Mouse (Mus musculus) liver, embryonic 12.5 days (tissue): ENCODE results near the gene Bub1. TPM values are rescaled to one million over a fixed set of nuclear protein-coding genes. Genes with fewer than 3 reads are reported as not detected.

Experiments
- ATAC-seq: fragments of 200-750 bp; cut with Nextera tagmentation; 2 replicates; pipeline ENCODE4 v1.8.0; 2017; ENCODE audit warnings: moderate number of reproducible peaks, mild to moderate bottlenecking, moderate library complexity
- H3K27ac ChIP-seq: fragments of 300-500 bp; sonication (generic); 2 replicates; pipeline ENCODE4 v1.5.1; 2016; ENCODE audit warnings: mild to moderate bottlenecking
- H3K27me3 ChIP-seq: fragments of 300-500 bp; sonication (generic); replicated peaks from 2 replicates; pipeline ENCODE4 v1.6.1; 2016; ENCODE audit warnings: mild to moderate bottlenecking, moderate library complexity
- H3K36me3 ChIP-seq: fragments of 300-500 bp; sonication (generic); 2 replicates; pipeline ENCODE4 v1.6.1; 2016; ENCODE audit warnings: mild to moderate bottlenecking, moderate library complexity
- H3K4me1 ChIP-seq: fragments of 300-500 bp; sonication (generic); 2 replicates; pipeline ENCODE4 v1.6.1; 2016
- H3K4me2 ChIP-seq: fragments of 300-500 bp; sonication (generic); 2 replicates; pipeline ENCODE4 v1.6.1; 2016; ENCODE audit warnings: mild to moderate bottlenecking, moderate library complexity
- H3K4me3 ChIP-seq: fragments of 300-500 bp; sonication (generic); 2 replicates; pipeline ENCODE4 v1.5.1; 2016; ENCODE audit warnings: mild to moderate bottlenecking, moderate library complexity
- H3K9ac ChIP-seq: fragments of 300-500 bp; sonication (generic); 2 replicates; pipeline ENCODE4 v1.6.1; 2016; ENCODE audit warnings: mild to moderate bottlenecking, moderate library complexity
- H3K9me3 ChIP-seq: fragments of 300-500 bp; sonication (generic); replicated peaks from 2 replicates; pipeline ENCODE4 v1.6.1; 2016; ENCODE audit warnings: mild to moderate bottlenecking, moderate library complexity
- WGBS: fragments of 180-500 bp; shearing (Covaris S2); methylation state at CpG from one replicate; pipeline ENCODE4 v1.1.7; 2016; ENCODE audit not compliant: insufficient replicate concordance; 5-methylcytosine and 5-hydroxymethylcytosine counted together
- polyA plus RNA-seq: library from polyadenylated mRNA; unstranded; fragments of >200 nt; fragmentation: Nextera tagmentation; extraction: Ambion mirVana; gene quantifications from 2 replicates; pipeline ENCODE4 v1.2.1, GENCODE M21; 2016

Bub1 gene
- polyA plus RNA-seq, 1 experiment from 2014 or later = 53.1 TPM

- Histone ChIP-seq H3K4me1 (0 out of 2 replicates have a peak, but pooled peaks cover 13% of the 10 kb centered on the region), H3K36me3 (peaks cover 29% of the 10 kb centered on the region), H3K9me3 (no peaks in the 10 kb centered on the region), H3K9ac (no peak overlapping the region), H3K4me2 (no peak overlapping the region), H3K27ac (no peak overlapping the region), H3K27me3 (no peaks in the 10 kb centered on the region), H3K4me3 (no peak overlapping the region)
- no peak for ATAC-seq
- WGBS = 62% methylated on average over 5 of the region's 5 CpGs
Observed at GRCm38 (mm10) chr2:127761587-127761986, 70.1 kb downstream of the Bub1 start.

GRCm38 (mm10) chr2:127760429-127761000, 71.2 kb downstream of the Bub1 start:
- Histone ChIP-seq H3K4me3 (no peak overlapping the region), H3K27me3 (no peaks in the 10 kb centered on the region), H3K4me1 (0 out of 2 replicates have a peak, but pooled peaks cover 13% of the 10 kb centered on the region), H3K9me3 (no peaks in the 10 kb centered on the region), H3K9ac (no peak overlapping the region), H3K4me2 (no peak overlapping the region), H3K36me3 (peaks cover 24% of the 10 kb centered on the region), H3K27ac (no peak overlapping the region)
- ATAC-seq = no peak
- whole genome bisulfite sequencing = 39% methylated on average over 10 of the region's 10 CpGs

GRCm38 (mm10) chr2:127760014-127760413, 71.7 kb downstream of the Bub1 start:
- Histone ChIP-seq H3K27ac (no peak overlapping the region), H3K4me2 (no peak overlapping the region)
- WGBS = 76% methylated on average over 6 of the region's 6 CpGs

GRCm38 (mm10) chr2:127759157-127759880, 72.3 kb downstream of the Bub1 start:
- H3K9me3 ChIP-seq = no peaks in the 10 kb centered on the region
- no peak overlapping the region for H3K4me2 ChIP-seq
- H3K36me3 ChIP-seq = peaks cover 13% of the 10 kb centered on the region
- no peak overlapping the region for H3K27ac ChIP-seq
- 65% methylated on average over 5 of the region's 5 CpGs for WGBS
- ATAC-seq = no peak
- no peak overlapping the region for H3K9ac ChIP-seq
- no peaks in the 10 kb centered on the region for H3K27me3 ChIP-seq
- 0 out of 2 replicates have a peak, but pooled peaks cover 13% of the 10 kb centered on the region for H3K4me1 ChIP-seq
- no peak overlapping the region for H3K4me3 ChIP-seq

More at GRCm38 (mm10) chr2:127760014-127760413, 71.7 kb downstream of the Bub1 start:
- Histone ChIP-seq H3K9ac (no peak overlapping the region), H3K4me1 (0 out of 2 replicates have a peak, but pooled peaks cover 13% of the 10 kb centered on the region), H3K9me3 (no peaks in the 10 kb centered on the region), H3K4me3 (no peak overlapping the region), H3K36me3 (peaks cover 20% of the 10 kb centered on the region), H3K27me3 (no peaks in the 10 kb centered on the region)
- no peak for ATAC-seq

GRCm38 (mm10) chr2:127757171-127757570, 74.5 kb downstream of the Bub1 start:
- no peaks in the 10 kb centered on the region for H3K9me3 ChIP-seq
- peaks cover 6% of the 10 kb centered on the region; the same call in 1 of the 2 replicates for H3K36me3 ChIP-seq
- WGBS = 43% methylated on average over 8 of the region's 8 CpGs
- no peak overlapping the region for H3K9ac ChIP-seq
- ATAC-seq = no peak
- H3K4me1 ChIP-seq = 0 out of 2 replicates have a peak, but pooled peaks cover 13% of the 10 kb centered on the region
- no peaks in the 10 kb centered on the region for H3K27me3 ChIP-seq
- H3K27ac ChIP-seq = no peak overlapping the region
- no peak overlapping the region for H3K4me2 ChIP-seq
- no peak overlapping the region for H3K4me3 ChIP-seq

GRCm38 (mm10) chr2:127754113-127754512, 77.6 kb downstream of the Bub1 start:
- H3K9me3 ChIP-seq = no peaks in the 10 kb centered on the region
- H3K4me2 ChIP-seq = no peak overlapping the region
- no peak overlapping the region for H3K4me3 ChIP-seq
- no peak overlapping the region for H3K27ac ChIP-seq
- H3K27me3 ChIP-seq = no peaks in the 10 kb centered on the region
- 0 out of 2 replicates have a peak, but pooled peaks cover under 1% of the 10 kb centered on the region for H3K36me3 ChIP-seq
- H3K9ac ChIP-seq = no peak overlapping the region
- H3K4me1 ChIP-seq = 0 out of 2 replicates have a peak, but pooled peaks cover under 1% of the 10 kb centered on the region
- 81% methylated on average over 4 of the region's 4 CpGs for WGBS
- no peak for ATAC-seq

- Histone ChIP-seq H3K27ac (no peak overlapping the region), H3K9me3 (no peaks in the 10 kb centered on the region), H3K27me3 (no peaks in the 10 kb centered on the region), H3K36me3 (no peaks in the 10 kb centered on the region), H3K9ac (no peak overlapping the region), H3K4me1 (no peaks in the 10 kb centered on the region), H3K4me3 (no peak overlapping the region), H3K4me2 (no peak overlapping the region)
- 65% methylated on average over 11 of the region's 11 CpGs for WGBS
- no peak for ATAC-seq
Observed at GRCm38 (mm10) chr2:127751849-127752610, 79.6 kb downstream of the Bub1 start.

Other genes starting within 250 kb of the Bub1 start
- 1.8 and 2.0 TPM in 2 replicates for gene Zfp661, start 244.8 kb downstream of the Bub1 start, polyA plus RNA-seq
- 132 and 134 TPM in 2 replicates for gene Mrps5, start 244.6 kb downstream of the Bub1 start, polyA plus RNA-seq
- not detected in 2 replicates for gene Mal, start 175.2 kb downstream of the Bub1 start, polyA plus RNA-seq
- 0.19 TPM in 1 of 2 replicates, not detected in the other for gene Mall, start 101.9 kb downstream of the Bub1 start, polyA plus RNA-seq
- gene Nphp1, start 43.0 kb downstream of the Bub1 start, polyA plus RNA-seq = 10.8 and 11.2 TPM in 2 replicates
- 28.6 and 31.1 TPM in 2 replicates for gene Mtln, start 39.4 kb downstream of the Bub1 start, polyA plus RNA-seq
- gene Acoxl, start 7.0 kb upstream of the Bub1 start, polyA plus RNA-seq = 0.10 TPM in 1 of 2 replicates, not detected in the other